Mouse (Mus musculus): ENCODE results near the gene Frk. TPM values are rescaled to one million over a fixed set of nuclear protein-coding genes. Genes with fewer than 3 reads are reported as not detected.
"Not testable (repeated sequence)": the region's sequence is repeated elsewhere in the genome, so short reads cannot be mapped to it uniquely, and the experiment has no call there.

The Frk gene
- 2.2 TPM in 2 replicates for polyA plus RNA-seq (2014; fragmentation: Nextera tagmentation; extraction: Ambion mirVana)

GRCm38 (mm10) chr10:34483297-34484013 lies at the start of gene Frk:
Gene Frk (plus strand): TSS chr10:34483399.
- Histone ChIP-seq H3K9me3 (ENCODE audit: control insufficient read depth, low read length) (no peaks in the 10 kb centered on the region), H3K4me2 (ENCODE audit: low read depth) (0 out of 2 replicates have a peak within 1 kb of the TSS, but pooled peaks have one; percentile 20), H3K4me3 (ENCODE audit: low read depth, low read length) (no peak within 1 kb of the TSS), H3K36me3 (ENCODE audit: control insufficient read depth, insufficient read depth, low read length) (no peaks in the 10 kb centered on the region), H3K27me3 (ENCODE audit: control insufficient read depth, insufficient read depth, low read length) (no peaks in the 10 kb centered on the region), H3K9ac (ENCODE audit: low read length) (peak within 1 kb of the TSS; percentile 23; the same call in 1 of the 2 replicates), H3K27ac (ENCODE audit: low read depth, low read length) (no peak within 1 kb of the TSS), H3K4me1 (ENCODE audit: control insufficient read depth, insufficient read depth, low read length) (no peaks in the 10 kb centered on the region)
- DNase-seq (ENCODE audit: low spot score) = no peak
- WGBS = 27% methylated on average over 11 of the region's 11 CpGs
- no peak for ATAC-seq (ENCODE audit: insufficient read depth, low FRiP score, low TSS enrichment)

GRCm38 (mm10) chr10:34434191-34434590 lies 49.0 kb upstream of the Frk start:
- H3K27ac ChIP-seq (ENCODE audit: low read depth, low read length); ATAC-seq (ENCODE audit: insufficient read depth, low FRiP score, low TSS enrichment); H3K4me2 ChIP-seq (ENCODE audit: low read depth); H3K9me3 ChIP-seq (ENCODE audit: control insufficient read depth, low read length); H3K9ac ChIP-seq (ENCODE audit: low read length); H3K27me3 ChIP-seq (ENCODE audit: control insufficient read depth, insufficient read depth, low read length); DNase-seq (ENCODE audit: low spot score); H3K36me3 ChIP-seq (ENCODE audit: control insufficient read depth, insufficient read depth, low read length); H3K4me1 ChIP-seq (ENCODE audit: control insufficient read depth, insufficient read depth, low read length); H3K4me3 ChIP-seq (ENCODE audit: low read depth, low read length): not testable (repeated sequence)
- WGBS = 86% methylated on average over 5 of the region's 14 CpGs

- H3K9me3 ChIP-seq (ENCODE audit: control insufficient read depth, low read length) = no peaks in the 10 kb centered on the region
- 79% methylated on average over 1 of the region's 1 CpGs for WGBS
- DNase-seq (ENCODE audit: low spot score) = no peak
- ATAC-seq (ENCODE audit: insufficient read depth, low FRiP score, low TSS enrichment) = no peak
- H3K27me3 ChIP-seq (ENCODE audit: control insufficient read depth, insufficient read depth, low read length) = no peaks in the 10 kb centered on the region
- H3K36me3 ChIP-seq (ENCODE audit: control insufficient read depth, insufficient read depth, low read length) = no peaks in the 10 kb centered on the region
- no peak overlapping the region for H3K4me2 ChIP-seq (ENCODE audit: low read depth)
- H3K27ac ChIP-seq (ENCODE audit: low read depth, low read length) = no peak overlapping the region
- no peak overlapping the region for H3K9ac ChIP-seq (ENCODE audit: low read length)
- H3K4me1 ChIP-seq (ENCODE audit: control insufficient read depth, insufficient read depth, low read length) = no peaks in the 10 kb centered on the region
- H3K4me3 ChIP-seq (ENCODE audit: low read depth, low read length) = no peak overlapping the region
Measured at GRCm38 (mm10) chr10:34449469-34449868, 33.7 kb upstream of the Frk start.

GRCm38 (mm10) chr10:34461451-34461850 lies 21.7 kb upstream of the Frk start:
- Histone ChIP-seq H3K4me2 (ENCODE audit: low read depth) (no peak overlapping the region), H3K9me3 (ENCODE audit: control insufficient read depth, low read length) (no peaks in the 10 kb centered on the region), H3K9ac (ENCODE audit: low read length) (no peak overlapping the region), H3K4me1 (ENCODE audit: control insufficient read depth, insufficient read depth, low read length) (no peaks in the 10 kb centered on the region), H3K27me3 (ENCODE audit: control insufficient read depth, insufficient read depth, low read length) (no peaks in the 10 kb centered on the region), H3K27ac (ENCODE audit: low read depth, low read length) (no peak overlapping the region), H3K36me3 (ENCODE audit: control insufficient read depth, insufficient read depth, low read length) (no peaks in the 10 kb centered on the region), H3K4me3 (ENCODE audit: low read depth, low read length) (no peak overlapping the region)
- ATAC-seq (ENCODE audit: insufficient read depth, low FRiP score, low TSS enrichment) = no peak
- 83% methylated on average over 4 of the region's 4 CpGs for WGBS
- DNase-seq (ENCODE audit: low spot score) = no peak

- Histone ChIP-seq H3K27me3 (ENCODE audit: control insufficient read depth, insufficient read depth, low read length) (no peaks in the 10 kb centered on the region), H3K36me3 (ENCODE audit: control insufficient read depth, insufficient read depth, low read length) (no peaks in the 10 kb centered on the region), H3K4me2 (ENCODE audit: low read depth) (no peak overlapping the region), H3K4me3 (ENCODE audit: low read depth, low read length) (no peak overlapping the region), H3K4me1 (ENCODE audit: control insufficient read depth, insufficient read depth, low read length) (no peaks in the 10 kb centered on the region), H3K9me3 (ENCODE audit: control insufficient read depth, low read length) (no peaks in the 10 kb centered on the region), H3K27ac (ENCODE audit: low read depth, low read length) (no peak overlapping the region), H3K9ac (ENCODE audit: low read length) (no peak overlapping the region)
- no peak for ATAC-seq (ENCODE audit: insufficient read depth, low FRiP score, low TSS enrichment)
- DNase-seq (ENCODE audit: low spot score) = no peak
- WGBS = 91% methylated on average over 4 of the region's 4 CpGs
Measured at GRCm38 (mm10) chr10:34464321-34464720, 18.9 kb upstream of the Frk start.

GRCm38 (mm10) chr10:34469037-34469436 lies 14.2 kb upstream of the Frk start:
- 37% methylated on average over 2 of the region's 2 CpGs for WGBS
- no peaks in the 10 kb centered on the region for H3K4me1 ChIP-seq (ENCODE audit: control insufficient read depth, insufficient read depth, low read length)
- H3K9me3 ChIP-seq (ENCODE audit: control insufficient read depth, low read length) = no peaks in the 10 kb centered on the region
- no peak overlapping the region for H3K4me3 ChIP-seq (ENCODE audit: low read depth, low read length)
- H3K27me3 ChIP-seq (ENCODE audit: control insufficient read depth, insufficient read depth, low read length) = no peaks in the 10 kb centered on the region
- H3K27ac ChIP-seq (ENCODE audit: low read depth, low read length) = no peak overlapping the region
- no peak overlapping the region for H3K9ac ChIP-seq (ENCODE audit: low read length)
- DNase-seq (ENCODE audit: low spot score) = no peak
- no peak overlapping the region for H3K4me2 ChIP-seq (ENCODE audit: low read depth)
- no peaks in the 10 kb centered on the region for H3K36me3 ChIP-seq (ENCODE audit: control insufficient read depth, insufficient read depth, low read length)
- ATAC-seq (ENCODE audit: insufficient read depth, low FRiP score, low TSS enrichment) = no peak

GRCm38 (mm10) chr10:34479942-34480455 lies 3.2 kb upstream of the Frk start:
- H3K9ac ChIP-seq (ENCODE audit: low read length) = no peak overlapping the region
- H3K4me1 ChIP-seq (ENCODE audit: control insufficient read depth, insufficient read depth, low read length) = no peaks in the 10 kb centered on the region
- no peak for ATAC-seq (ENCODE audit: insufficient read depth, low FRiP score, low TSS enrichment)
- no peak overlapping the region for H3K4me3 ChIP-seq (ENCODE audit: low read depth, low read length)
- no peak overlapping the region for H3K4me2 ChIP-seq (ENCODE audit: low read depth)
- no peak overlapping the region for H3K27ac ChIP-seq (ENCODE audit: low read depth, low read length)
- no peak for DNase-seq (ENCODE audit: low spot score)
- H3K9me3 ChIP-seq (ENCODE audit: control insufficient read depth, low read length) = no peaks in the 10 kb centered on the region
- WGBS = 86% methylated on average over 4 of the region's 4 CpGs
- H3K27me3 ChIP-seq (ENCODE audit: control insufficient read depth, insufficient read depth, low read length) = no peaks in the 10 kb centered on the region
- H3K36me3 ChIP-seq (ENCODE audit: control insufficient read depth, insufficient read depth, low read length) = no peaks in the 10 kb centered on the region

GRCm38 (mm10) chr10:34484014-34484411 lies 814 bp downstream of the Frk start:
- WGBS = 78% methylated on average over 14 of the region's 14 CpGs
- Histone ChIP-seq H3K36me3 (ENCODE audit: control insufficient read depth, insufficient read depth, low read length) (no peaks in the 10 kb centered on the region), H3K4me1 (ENCODE audit: control insufficient read depth, insufficient read depth, low read length) (no peaks in the 10 kb centered on the region), H3K27ac (ENCODE audit: low read depth, low read length) (no peak overlapping the region), H3K9ac (ENCODE audit: low read length) (no peak overlapping the region; the same call in 1 of the 2 replicates), H3K4me2 (ENCODE audit: low read depth) (0 out of 2 replicates have a peak overlapping the region, but pooled peaks have one; percentile 20), H3K4me3 (ENCODE audit: low read depth, low read length) (no peak overlapping the region), H3K9me3 (ENCODE audit: control insufficient read depth, low read length) (no peaks in the 10 kb centered on the region), H3K27me3 (ENCODE audit: control insufficient read depth, insufficient read depth, low read length) (no peaks in the 10 kb centered on the region)
- ATAC-seq (ENCODE audit: insufficient read depth, low FRiP score, low TSS enrichment) = no peak
- DNase-seq (ENCODE audit: low spot score) = no peak

GRCm38 (mm10) chr10:34485079-34485478 lies 1.9 kb downstream of the Frk start:
- no peak overlapping the region for H3K4me2 ChIP-seq (ENCODE audit: low read depth)
- H3K27me3 ChIP-seq (ENCODE audit: control insufficient read depth, insufficient read depth, low read length) = no peaks in the 10 kb centered on the region
- H3K9me3 ChIP-seq (ENCODE audit: control insufficient read depth, low read length) = no peaks in the 10 kb centered on the region
- no peak overlapping the region for H3K27ac ChIP-seq (ENCODE audit: low read depth, low read length)
- WGBS = 66% methylated on average over 4 of the region's 4 CpGs
- no peaks in the 10 kb centered on the region for H3K4me1 ChIP-seq (ENCODE audit: control insufficient read depth, insufficient read depth, low read length)
- DNase-seq (ENCODE audit: low spot score) (no peak), ATAC-seq (ENCODE audit: insufficient read depth, low FRiP score, low TSS enrichment) (no peak)
- H3K36me3 ChIP-seq (ENCODE audit: control insufficient read depth, insufficient read depth, low read length) = no peaks in the 10 kb centered on the region
- no peak overlapping the region for H3K4me3 ChIP-seq (ENCODE audit: low read depth, low read length)
- no peak overlapping the region for H3K9ac ChIP-seq (ENCODE audit: low read length)

Measured in neural tube, embryonic 11.5 days (tissue).